Mouse (Mus musculus) heart, adult 2 months (tissue): ENCODE data around the gene Oaf. TPM values are rescaled to one million over a fixed set of nuclear protein-coding genes. Genes with fewer than 3 reads are reported as not detected.

ENCODE experiments used
- DNase-seq, 2 experiments: peaks; one replicate each; pipeline ENCODE4 v3.0.0; 2021
- H3K27ac ChIP-seq: fragments of 200-600 bp; 2 replicates; pipeline ENCODE4 v1.8.1; 2022
- H3K27me3 ChIP-seq: fragments of 200-500 bp; 2 replicates; pipeline ENCODE4 v1.6.1; 2012; ENCODE audit warnings: mild to moderate bottlenecking, low read length, inconsistent platforms, mixed read lengths; ENCODE audit not compliant: control insufficient read depth, insufficient read depth
- H3K36me3 ChIP-seq: fragments of 200-500 bp; 2 replicates; pipeline ENCODE4 v1.6.1; 2012; ENCODE audit warnings: low read length, inconsistent platforms; ENCODE audit not compliant: control insufficient read depth, insufficient read depth
- H3K4me1 ChIP-seq: fragments of 200-500 bp; 2 replicates; pipeline ENCODE4 v1.6.1; 2011; ENCODE audit warnings: low read length; ENCODE audit not compliant: control insufficient read depth, insufficient read depth
- H3K4me3 ChIP-seq: fragments of 200-600 bp; 2 replicates; pipeline ENCODE4 v1.8.1; 2022
- H3K79me2 ChIP-seq: fragments of 200-500 bp; replicated peaks from 2 replicates; pipeline ENCODE4 v1.6.1; 2012; ENCODE audit warnings: mild to moderate bottlenecking, inconsistent platforms, low read length, moderate library complexity, mixed read lengths; ENCODE audit not compliant: control insufficient read depth, insufficient read depth
- H3K9ac ChIP-seq: fragments of 200-500 bp; 2 replicates; pipeline ENCODE4 v1.6.1; 2012; ENCODE audit warnings: low read depth, mild to moderate bottlenecking, control low read depth, inconsistent platforms, low read length, mixed read lengths
- CTCF ChIP-seq: fragments of 200-600 bp; IDR thresholded peaks from 2 replicates; pipeline ENCODE4 v1.8.1; 2022; ENCODE audit warnings: antibody characterized with exemption, mild to moderate bottlenecking, moderate library complexity
- EP300 ChIP-seq: fragments of 200-500 bp; IDR thresholded peaks from 2 replicates; pipeline ENCODE4 v1.6.1; 2011; ENCODE audit warnings: low read depth, low read length, control low read depth; ENCODE audit not compliant: insufficient read depth
- POLR2A ChIP-seq: fragments of 200-500 bp; IDR thresholded peaks from 2 replicates; pipeline ENCODE4 v1.6.1; 2011; ENCODE audit warnings: mild to moderate bottlenecking, low read depth, low read length, control low read depth; ENCODE audit not compliant: insufficient read depth
- WGBS: fragments of 180-500 bp; shearing (Covaris S2); methylation state at CpG from one replicate; pipeline ENCODE4 v1.1.7; 2018; 5-methylcytosine and 5-hydroxymethylcytosine counted together
- intact Hi-C: fragments of 180-260 bp; cut with DNase I; formaldehyde crosslinking; loops from one replicate; pipeline ENCODE4 v1.15.1; 2025
- polyA plus RNA-seq: library from polyadenylated mRNA; depleted of rRNA; stranded (reverse); fragments of >200 nt; gene quantifications from 2 replicates; pipeline ENCODE4 v1.2.3, GENCODE M21; 2012
- total RNA-seq, 2 experiments: library from RNA; stranded (reverse); gene quantifications; 2 replicates each; pipeline ENCODE4 v1.2.3; 2021

Oaf gene
- total and polyA plus RNA-seq, 3 experiments = 6.8 to 15.1 (median 11.8) TPM

- DNase-seq = peak; percentile 52 to 76
- no peak overlapping the region for H3K4me3 ChIP-seq
- intact Hi-C loops = no loop called here
- TF ChIP-seq CTCF = no peak
- peak; percentile 51; the same call in 1 of the 2 replicates for TF ChIP-seq POLR2A
- TF ChIP-seq EP300 = no peak
- no peaks in the 10 kb centered on the region for H3K27me3 ChIP-seq
- no peaks in the 10 kb centered on the region for H3K79me2 ChIP-seq
- H3K9ac ChIP-seq = peak overlapping the region; percentile 29
- peaks cover 16% of the 10 kb centered on the region for H3K4me1 ChIP-seq
- 50% methylated on average over 4 of the region's 4 CpGs for WGBS
- H3K27ac ChIP-seq = peak overlapping the region; percentile 51
- no peaks in the 10 kb centered on the region for H3K36me3 ChIP-seq
These were observed 7.9 kb downstream of the Oaf start for GRCm38 (mm10) chr9:43231805-43232204.

- H3K4me3 ChIP-seq = no peak overlapping the region
- no peak overlapping the region for H3K9ac ChIP-seq
- peak; percentile 55 to 60 for DNase-seq
- TF ChIP-seq CTCF = no peak
- no peak for TF ChIP-seq EP300
- TF ChIP-seq POLR2A = no peak
- H3K27ac ChIP-seq = peak overlapping the region; percentile 61
- intact Hi-C loops = no loop called here
- H3K27me3 ChIP-seq = no peaks in the 10 kb centered on the region
- H3K4me1 ChIP-seq = peaks cover 20% of the 10 kb centered on the region
- H3K36me3 ChIP-seq = no peaks in the 10 kb centered on the region
- 45% methylated on average over 4 of the region's 4 CpGs for WGBS
- H3K79me2 ChIP-seq = no peaks in the 10 kb centered on the region
These were observed 8.8 kb downstream of the Oaf start for GRCm38 (mm10) chr9:43230886-43231285.

GRCm38 (mm10) chr9:43229962-43230361, 9.7 kb downstream of the Oaf start:
- Histone ChIP-seq H3K4me1 (peaks cover 21% of the 10 kb centered on the region), H3K9ac (no peak overlapping the region), H3K27ac (no peak overlapping the region), H3K27me3 (no peaks in the 10 kb centered on the region), H3K36me3 (no peaks in the 10 kb centered on the region), H3K79me2 (no peaks in the 10 kb centered on the region), H3K4me3 (no peak overlapping the region)
- WGBS = 81% methylated on average over 7 of the region's 7 CpGs
- DNase-seq = no peak
- TF ChIP-seq CTCF = no peak
- no peak for TF ChIP-seq POLR2A
- TF ChIP-seq EP300 = no peak
- intact Hi-C loops = no loop called here

- no peak overlapping the region for H3K4me3 ChIP-seq
- H3K4me1 ChIP-seq = peaks cover 20% of the 10 kb centered on the region
- intact Hi-C loops = no loop called here
- no peaks in the 10 kb centered on the region for H3K36me3 ChIP-seq
- H3K79me2 ChIP-seq = no peaks in the 10 kb centered on the region
- no peak for TF ChIP-seq EP300
- TF ChIP-seq CTCF = no peak
- no peak for DNase-seq
- H3K9ac ChIP-seq = no peak overlapping the region
- H3K27ac ChIP-seq = no peak overlapping the region
- 93% methylated on average over 10 of the region's 10 CpGs for WGBS
- no peaks in the 10 kb centered on the region for H3K27me3 ChIP-seq
These were observed 10.3 kb downstream of the Oaf start for GRCm38 (mm10) chr9:43229398-43229895.

GRCm38 (mm10) chr9:43228745-43229144, 11.0 kb downstream of the Oaf start:
- H3K4me3 ChIP-seq = no peak overlapping the region
- 57% methylated on average over 2 of the region's 2 CpGs for WGBS
- peaks cover 15% of the 10 kb centered on the region for H3K4me1 ChIP-seq
- no peaks in the 10 kb centered on the region for H3K36me3 ChIP-seq
- no peaks in the 10 kb centered on the region for H3K79me2 ChIP-seq
- intact Hi-C loops = no loop called here
- 0 out of 2 replicates have a peak overlapping the region, but pooled peaks have one; percentile 15 for H3K27ac ChIP-seq
- no peak for DNase-seq
- H3K9ac ChIP-seq = no peak overlapping the region
- TF ChIP-seq POLR2A = no peak
- no peak for TF ChIP-seq CTCF
- no peak for TF ChIP-seq EP300
- no peaks in the 10 kb centered on the region for H3K27me3 ChIP-seq

- Histone ChIP-seq H3K4me3 (no peak overlapping the region), H3K4me1 (peaks cover 13% of the 10 kb centered on the region), H3K79me2 (no peaks in the 10 kb centered on the region), H3K36me3 (no peaks in the 10 kb centered on the region), H3K9ac (no peak overlapping the region), H3K27ac (no peak overlapping the region), H3K27me3 (no peaks in the 10 kb centered on the region)
- no peak for TF ChIP-seq CTCF
- no peak for TF ChIP-seq POLR2A
- no peak for TF ChIP-seq EP300
- WGBS = 69% methylated on average over 8 of the region's 8 CpGs
- intact Hi-C loops = no loop called here
- no peak for DNase-seq
These were observed 12.1 kb downstream of the Oaf start for GRCm38 (mm10) chr9:43227626-43228025.
